Mouse (Mus musculus): Measurements from ENCODE around the gene Pyurf. TPM values are rescaled to one million over a fixed set of nuclear protein-coding genes. Genes with fewer than 3 reads are reported as not detected.
A peak's percentile ranks its signal among the peaks of the same experiment; 100 is the strongest.

Pyurf gene
- polyA plus RNA-seq, 1 experiment: 23.7 TPM

DNA sequence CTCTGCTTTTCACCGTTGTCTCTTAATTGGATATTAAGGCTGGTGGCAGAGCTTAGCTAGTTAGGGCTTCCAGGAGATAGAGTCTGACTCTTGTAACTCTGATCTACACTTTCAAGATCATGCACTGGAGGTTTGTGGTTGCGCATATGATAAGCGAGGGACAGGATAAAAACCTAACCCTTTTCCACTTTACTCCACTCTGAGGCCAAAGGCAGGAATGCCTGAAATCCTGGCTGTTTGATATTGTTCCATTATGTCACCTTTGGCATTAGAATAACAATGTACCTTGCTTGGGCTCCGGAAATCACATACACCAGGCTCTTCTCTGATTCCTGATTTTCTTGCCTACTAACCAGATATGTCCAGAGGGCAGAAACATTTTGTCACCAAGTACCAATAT, 9.8 kb upstream of the Pyurf start:
- Histone ChIP-seq H3K4me1 (ENCODE audit: control insufficient read depth, insufficient read depth, low read length) (no peaks in the 10 kb centered on the region), H3K27me3 (ENCODE audit: control insufficient read depth, insufficient read depth, low read length) (no peaks in the 10 kb centered on the region), H3K27ac (ENCODE audit: insufficient read depth, low read length) (peak overlapping the region; percentile 19; the same call in 1 of the 2 replicates), H3K4me3 (replicated peaks; ENCODE audit: insufficient read depth, low read depth, low read length) (no peak overlapping the region)
- peak; percentile 15 to 19 for DNase-seq
- WGBS: 45% methylated on average over 4 of the region's 4 CpGs
- TF ChIP-seq POLR2A (IDR thresholded peaks at IDR 0.05; ENCODE audit: borderline replicate concordance, insufficient read depth, low read length) (no peak), CTCF (IDR thresholded peaks at IDR 0.05; ENCODE audit: borderline replicate concordance, insufficient read depth, low read depth, low read length) (no peak)

DNA sequence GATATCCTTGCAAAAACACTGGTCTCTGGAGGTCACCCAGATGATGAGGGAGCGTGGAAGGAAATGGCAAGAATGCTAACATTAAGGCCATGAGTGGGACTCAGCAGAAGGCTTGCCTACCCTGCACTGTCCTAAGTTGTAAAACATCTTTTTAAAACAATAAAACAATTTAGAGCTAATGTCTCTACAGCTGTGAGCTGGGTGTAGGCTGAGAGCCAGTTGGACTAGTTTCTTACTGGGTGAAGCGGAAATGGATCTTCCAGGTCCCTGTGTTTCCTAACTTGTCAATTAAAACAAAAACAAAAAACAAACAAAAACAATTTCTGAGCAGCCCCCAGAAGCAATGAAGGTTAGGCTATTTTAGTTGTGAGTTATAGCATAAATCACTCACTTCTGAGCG, 1.2 kb upstream of the Pyurf start:
- 91% methylated on average over 3 of the region's 3 CpGs for WGBS
- no peak for TF ChIP-seq POLR2A (IDR thresholded peaks at IDR 0.05; ENCODE audit: borderline replicate concordance, insufficient read depth, low read length)
- no peak for TF ChIP-seq CTCF (IDR thresholded peaks at IDR 0.05; ENCODE audit: borderline replicate concordance, insufficient read depth, low read depth, low read length)
- no peaks in the 10 kb centered on the region for H3K4me1 ChIP-seq (ENCODE audit: control insufficient read depth, insufficient read depth, low read length)
- no peak overlapping the region for H3K27ac ChIP-seq (ENCODE audit: insufficient read depth, low read length)
- DNase-seq: no peak
- H3K4me3 ChIP-seq (replicated peaks; ENCODE audit: insufficient read depth, low read depth, low read length): no peak overlapping the region
- H3K27me3 ChIP-seq (ENCODE audit: control insufficient read depth, insufficient read depth, low read length): no peaks in the 10 kb centered on the region

DNA sequence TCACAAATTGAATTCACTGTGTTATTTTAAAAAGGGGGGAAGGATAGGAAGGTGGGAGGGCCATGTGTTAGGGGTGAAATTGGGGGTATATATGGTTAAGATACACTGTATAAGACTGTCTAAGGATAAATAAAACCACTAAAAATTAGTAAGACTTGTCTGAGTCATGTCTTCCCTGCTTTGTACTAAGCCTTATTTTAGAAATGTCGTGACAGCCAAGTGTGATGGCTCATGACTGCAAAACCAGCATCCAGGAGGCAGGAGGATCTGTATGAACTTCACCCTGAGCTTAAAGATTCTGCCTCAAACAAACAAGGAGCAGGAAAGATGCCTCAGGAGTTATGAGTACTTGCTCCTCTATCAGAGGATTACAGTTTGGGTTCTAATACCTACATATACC, 7.7 kb downstream of the Pyurf start:
- TF ChIP-seq CTCF (IDR thresholded peaks at IDR 0.05; ENCODE audit: borderline replicate concordance, insufficient read depth, low read depth, low read length): no peak
- TF ChIP-seq POLR2A (IDR thresholded peaks at IDR 0.05; ENCODE audit: borderline replicate concordance, insufficient read depth, low read length): no peak
- 93% methylated on average over 1 of the region's 1 CpGs for WGBS
- Histone ChIP-seq H3K4me1 (ENCODE audit: control insufficient read depth, insufficient read depth, low read length) (no peaks in the 10 kb centered on the region), H3K27me3 (ENCODE audit: control insufficient read depth, insufficient read depth, low read length) (no peaks in the 10 kb centered on the region), H3K27ac (ENCODE audit: insufficient read depth, low read length) (no peak overlapping the region), H3K4me3 (replicated peaks; ENCODE audit: insufficient read depth, low read depth, low read length) (no peak overlapping the region)
- no peak for DNase-seq

DNA sequence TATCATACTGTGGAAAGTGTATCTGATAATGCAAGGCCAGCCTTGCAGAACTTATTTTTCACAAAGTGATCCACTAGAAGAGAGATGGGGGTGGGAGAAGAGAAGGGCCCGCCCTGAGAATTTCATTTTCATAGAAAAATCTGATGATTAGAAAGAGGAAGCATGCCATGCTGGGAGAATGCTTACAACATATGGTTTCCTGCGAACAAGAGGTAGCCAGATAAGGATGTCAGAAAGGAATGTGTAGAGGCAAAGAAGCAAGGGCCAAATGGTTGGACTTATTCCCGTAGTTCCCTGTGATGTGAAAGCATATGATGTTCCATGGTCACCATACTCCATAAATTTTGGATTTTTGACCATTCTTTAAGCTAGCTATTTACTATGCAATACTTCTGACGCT, 30.6 kb downstream of the Pyurf start:
- TF ChIP-seq CTCF (IDR thresholded peaks at IDR 0.05; ENCODE audit: borderline replicate concordance, insufficient read depth, low read depth, low read length): no peak
- no peak for TF ChIP-seq POLR2A (IDR thresholded peaks at IDR 0.05; ENCODE audit: borderline replicate concordance, insufficient read depth, low read length)
- WGBS: 79% methylated on average over 4 of the region's 4 CpGs
- Histone ChIP-seq H3K27ac (ENCODE audit: insufficient read depth, low read length) (no peak overlapping the region), H3K27me3 (ENCODE audit: control insufficient read depth, insufficient read depth, low read length) (no peaks in the 10 kb centered on the region), H3K4me1 (ENCODE audit: control insufficient read depth, insufficient read depth, low read length) (no peaks in the 10 kb centered on the region), H3K4me3 (replicated peaks; ENCODE audit: insufficient read depth, low read depth, low read length) (no peak overlapping the region)
- DNase-seq: no peak

DNA sequence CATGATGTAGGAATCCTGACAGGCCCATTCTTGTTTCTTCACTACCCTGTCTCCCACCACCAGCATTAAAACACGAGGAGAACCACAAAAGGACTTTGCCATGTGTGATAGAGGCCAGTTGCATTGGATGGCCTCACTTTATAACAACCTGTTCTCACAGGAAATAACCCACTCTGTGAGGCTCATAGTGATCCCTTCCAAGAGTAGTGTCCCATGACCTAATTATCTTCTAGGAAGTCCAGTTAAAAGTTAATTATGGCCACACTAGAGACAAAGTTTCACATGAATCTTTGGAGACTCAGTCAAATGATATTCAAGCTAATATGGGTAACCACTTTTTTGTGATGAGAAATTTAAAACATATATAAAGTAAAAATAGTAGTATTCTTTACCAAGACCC, 44.6 kb downstream of the Pyurf start:
- 59% methylated on average over 1 of the region's 1 CpGs for WGBS
- no peak for DNase-seq
- TF ChIP-seq CTCF (IDR thresholded peaks at IDR 0.05; ENCODE audit: borderline replicate concordance, insufficient read depth, low read depth, low read length): no peak
- no peak for TF ChIP-seq POLR2A (IDR thresholded peaks at IDR 0.05; ENCODE audit: borderline replicate concordance, insufficient read depth, low read length)
- no peaks in the 10 kb centered on the region for H3K4me1 ChIP-seq (ENCODE audit: control insufficient read depth, insufficient read depth, low read length)
- no peaks in the 10 kb centered on the region for H3K27me3 ChIP-seq (ENCODE audit: control insufficient read depth, insufficient read depth, low read length)
- no peak overlapping the region for H3K4me3 ChIP-seq (replicated peaks; ENCODE audit: insufficient read depth, low read depth, low read length)
- no peak overlapping the region for H3K27ac ChIP-seq (ENCODE audit: insufficient read depth, low read length)

DNA sequence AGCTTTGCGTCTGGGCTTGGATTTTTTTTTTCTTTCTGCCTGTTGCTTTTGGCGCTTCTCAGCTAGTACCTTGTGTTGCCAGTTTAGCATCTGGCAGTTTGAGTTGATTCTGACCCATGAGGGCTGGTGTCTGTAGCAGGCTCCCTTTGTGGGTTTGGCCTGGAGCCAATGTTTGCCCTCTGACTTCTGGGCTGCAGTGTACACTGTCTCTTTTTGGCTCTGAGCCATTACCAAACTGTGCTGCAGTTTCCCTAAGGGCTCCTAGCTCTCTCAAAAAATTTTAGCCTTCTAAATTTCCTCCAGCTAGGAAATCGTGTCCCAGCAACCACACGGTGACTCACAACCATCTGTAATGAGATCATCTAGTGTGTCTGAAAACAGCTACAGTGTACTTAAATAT, 50.1 kb downstream of the Pyurf start:
- DNase-seq: peak; percentile 15 to 37
- Histone ChIP-seq H3K27ac (ENCODE audit: insufficient read depth, low read length) (no peak overlapping the region), H3K4me3 (replicated peaks; ENCODE audit: insufficient read depth, low read depth, low read length) (no peak overlapping the region), H3K4me1 (ENCODE audit: control insufficient read depth, insufficient read depth, low read length) (no peaks in the 10 kb centered on the region), H3K27me3 (ENCODE audit: control insufficient read depth, insufficient read depth, low read length) (no peaks in the 10 kb centered on the region)
- WGBS: 7% methylated on average over 4 of the region's 4 CpGs
- TF ChIP-seq POLR2A (IDR thresholded peaks at IDR 0.05; ENCODE audit: borderline replicate concordance, insufficient read depth, low read length): no peak
- TF ChIP-seq CTCF (IDR thresholded peaks at IDR 0.05; ENCODE audit: borderline replicate concordance, insufficient read depth, low read depth, low read length): no peak

DNA sequence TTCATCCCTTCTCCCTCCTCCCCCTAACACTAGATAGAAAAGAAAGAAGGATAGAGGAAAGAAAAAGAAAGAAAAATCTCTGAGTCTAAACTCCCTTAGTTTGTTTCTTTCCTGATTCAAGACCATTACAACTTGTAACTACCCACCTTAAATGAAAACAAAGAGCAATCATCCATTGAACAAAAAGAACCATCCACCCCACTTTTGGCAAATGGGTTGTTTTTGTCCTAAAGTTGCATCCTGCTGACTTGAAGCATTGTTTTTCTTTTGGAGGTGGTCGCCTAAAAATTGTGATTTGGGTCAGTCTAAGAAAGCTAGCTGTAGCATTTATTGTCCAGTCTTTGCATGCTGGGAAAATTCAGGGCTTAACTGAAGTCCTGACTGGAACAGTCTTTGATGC, 52.3 kb downstream of the Pyurf start:
- TF ChIP-seq POLR2A (IDR thresholded peaks at IDR 0.05; ENCODE audit: borderline replicate concordance, insufficient read depth, low read length) (no peak), CTCF (IDR thresholded peaks at IDR 0.05; ENCODE audit: borderline replicate concordance, insufficient read depth, low read depth, low read length) (no peak)
- no peak for DNase-seq
- Histone ChIP-seq H3K4me3 (replicated peaks; ENCODE audit: insufficient read depth, low read depth, low read length) (no peak overlapping the region), H3K27ac (ENCODE audit: insufficient read depth, low read length) (no peak overlapping the region), H3K27me3 (ENCODE audit: control insufficient read depth, insufficient read depth, low read length) (no peaks in the 10 kb centered on the region), H3K4me1 (ENCODE audit: control insufficient read depth, insufficient read depth, low read length) (no peaks in the 10 kb centered on the region)
- WGBS: 31% methylated on average over 1 of the region's 1 CpGs

Other genes starting within 250 kb of the Pyurf start
- gene Ppm1k, start 156.6 kb downstream of the Pyurf start, polyA plus RNA-seq (2012; rRNA removed): 20.7 and 21.8 TPM in 2 replicates
- 1.5 and 1.6 TPM in 2 replicates for gene Herc6, start 111.1 kb downstream of the Pyurf start, polyA plus RNA-seq (2012; rRNA removed)
- gene Lancl2, start 10.5 kb upstream of the Pyurf start, polyA plus RNA-seq (2012; rRNA removed): 46.7 and 48.4 TPM in 2 replicates
- 32.0 and 33.2 TPM in 2 replicates for gene Vopp1, start 133.1 kb upstream of the Pyurf start, polyA plus RNA-seq (2012; rRNA removed)
- not detected in 2 replicates for gene Vmn1r21, start 158.3 kb upstream of the Pyurf start, polyA plus RNA-seq (2012; rRNA removed)
- not detected in 2 replicates for gene Vmn1r22, start 215.9 kb upstream of the Pyurf start, polyA plus RNA-seq (2012; rRNA removed)
- gene Vmn1r23, start 234.8 kb upstream of the Pyurf start, polyA plus RNA-seq (2012; rRNA removed): not detected in 2 replicates